Mouse (Mus musculus) neural tube, embryonic 12.5 days (tissue): ENCODE results near the gene Myo18a. TPM values are rescaled to one million over a fixed set of nuclear protein-coding genes. Genes with fewer than 3 reads are reported as not detected.

Experiments used
- ATAC-seq: fragments of 200-750 bp; cut with Nextera tagmentation; 2 replicates; pipeline ENCODE4 v1.8.0; 2017; ENCODE audit warnings: low read depth, mild to moderate bottlenecking, moderate TSS enrichment, moderate library complexity; ENCODE audit not compliant: low FRiP score
- H3K27ac ChIP-seq: fragments of 300-500 bp; sonication (generic); 2 replicates; pipeline ENCODE4 v1.5.1; 2016
- H3K27me3 ChIP-seq: fragments of 300-500 bp; sonication (generic); replicated peaks from 2 replicates; pipeline ENCODE4 v1.6.1; 2016; ENCODE audit warnings: mild to moderate bottlenecking
- H3K36me3 ChIP-seq: fragments of 300-500 bp; sonication (generic); 2 replicates; pipeline ENCODE4 v1.6.1; 2016; ENCODE audit warnings: mild to moderate bottlenecking
- H3K4me1 ChIP-seq: fragments of 300-500 bp; sonication (generic); 2 replicates; pipeline ENCODE4 v1.6.1; 2016
- H3K4me2 ChIP-seq: fragments of 300-500 bp; sonication (generic); replicated peaks from 2 replicates; pipeline ENCODE4 v1.6.1; 2016; ENCODE audit warnings: mild to moderate bottlenecking
- H3K4me3 ChIP-seq: fragments of 300-500 bp; sonication (generic); 2 replicates; pipeline ENCODE4 v1.5.1; 2016
- H3K9ac ChIP-seq: fragments of 300-500 bp; sonication (generic); 2 replicates; pipeline ENCODE4 v1.6.1; 2016; ENCODE audit warnings: mild to moderate bottlenecking
- H3K9me3 ChIP-seq: fragments of 300-500 bp; sonication (generic); 2 replicates; pipeline ENCODE4 v1.6.1; 2016; ENCODE audit warnings: mild to moderate bottlenecking
- WGBS: fragments of 180-500 bp; shearing (Covaris S2); methylation state at CpG from one replicate; pipeline ENCODE4 v1.1.7; 2016; 5-methylcytosine and 5-hydroxymethylcytosine counted together
- polyA plus RNA-seq: library from polyadenylated mRNA; unstranded; fragments of >200 nt; fragmentation: Nextera tagmentation; extraction: Ambion mirVana; gene quantifications from 2 replicates; pipeline ENCODE4 v1.2.1, GENCODE M21; 2016

Gene Myo18a
- polyA plus RNA-seq, 1 experiment from 2014 or later, result 49.5 TPM

GRCm38 (mm10) chr11:77848131-77848530 lies 85.1 kb downstream of the Myo18a start:
- WGBS, result 30% methylated on average over 5 of the region's 5 CpGs
- Histone ChIP-seq H3K27ac (no peak overlapping the region), H3K27me3 (peaks cover 11% of the 10 kb centered on the region), H3K9ac (no peak overlapping the region), H3K9me3 (no peaks in the 10 kb centered on the region), H3K4me2 (0 out of 2 replicates have a peak overlapping the region, but pooled peaks have one; percentile 14), H3K4me1 (peaks cover 46% of the 10 kb centered on the region), H3K4me3 (no peak overlapping the region), H3K36me3 (peaks cover 77% of the 10 kb centered on the region)
- no peak for ATAC-seq

GRCm38 (mm10) chr11:77849151-77849550 lies 86.1 kb downstream of the Myo18a start:
- ATAC-seq, result no peak
- peaks cover 17% of the 10 kb centered on the region for H3K27me3 ChIP-seq
- H3K9me3 ChIP-seq, result no peaks in the 10 kb centered on the region
- no peak overlapping the region for H3K27ac ChIP-seq
- H3K4me2 ChIP-seq, result no peak overlapping the region
- peaks cover 50% of the 10 kb centered on the region for H3K4me1 ChIP-seq
- H3K4me3 ChIP-seq, result no peak overlapping the region
- no peak overlapping the region; the same call in 1 of the 2 replicates for H3K9ac ChIP-seq
- WGBS, result 79% methylated on average over 7 of the region's 7 CpGs
- peaks cover 76% of the 10 kb centered on the region for H3K36me3 ChIP-seq

GRCm38 (mm10) chr11:77850401-77851244 lies 87.6 kb downstream of the Myo18a start:
- Histone ChIP-seq H3K36me3 (peaks cover 71% of the 10 kb centered on the region), H3K27ac (peak overlapping the region; percentile 74), H3K27me3 (peaks cover 17% of the 10 kb centered on the region), H3K4me3 (no peak overlapping the region), H3K9ac (no peak overlapping the region), H3K4me2 (peak overlapping the region; percentile 33), H3K4me1 (peaks cover 65% of the 10 kb centered on the region), H3K9me3 (no peaks in the 10 kb centered on the region)
- peak; percentile 75 for ATAC-seq
- WGBS, result 35% methylated on average over 24 of the region's 24 CpGs

- peaks cover 17% of the 10 kb centered on the region for H3K27me3 ChIP-seq
- H3K4me2 ChIP-seq, result peak overlapping the region; percentile 33; the same call in 1 of the 2 replicates
- peaks cover 74% of the 10 kb centered on the region for H3K4me1 ChIP-seq
- H3K4me3 ChIP-seq, result no peak overlapping the region
- H3K9me3 ChIP-seq, result no peaks in the 10 kb centered on the region
- no peak overlapping the region for H3K27ac ChIP-seq
- no peak overlapping the region for H3K9ac ChIP-seq
- peaks cover 62% of the 10 kb centered on the region for H3K36me3 ChIP-seq
- ATAC-seq, result no peak
- WGBS, result 85% methylated on average over 6 of the region's 6 CpGs
These were observed 88.5 kb downstream of the Myo18a start for GRCm38 (mm10) chr11:77851483-77852010.

GRCm38 (mm10) chr11:77852195-77852594 lies 89.1 kb downstream of the Myo18a start:
- Histone ChIP-seq H3K4me2 (no peak overlapping the region), H3K27me3 (peaks cover 19% of the 10 kb centered on the region), H3K27ac (no peak overlapping the region), H3K9ac (no peak overlapping the region), H3K9me3 (no peaks in the 10 kb centered on the region), H3K4me3 (no peak overlapping the region), H3K36me3 (peaks cover 55% of the 10 kb centered on the region), H3K4me1 (peaks cover 80% of the 10 kb centered on the region)
- 77% methylated on average over 3 of the region's 3 CpGs for WGBS
- no peak for ATAC-seq

GRCm38 (mm10) chr11:77852941-77853668 lies 90.1 kb downstream of the Myo18a start:
- H3K4me3 ChIP-seq, result no peak overlapping the region
- H3K9ac ChIP-seq, result no peak overlapping the region
- H3K9me3 ChIP-seq, result no peaks in the 10 kb centered on the region
- peaks cover 82% of the 10 kb centered on the region for H3K4me1 ChIP-seq
- no peak overlapping the region for H3K4me2 ChIP-seq
- ATAC-seq, result no peak
- H3K27ac ChIP-seq, result no peak overlapping the region
- H3K27me3 ChIP-seq, result peaks cover 28% of the 10 kb centered on the region
- peaks cover 55% of the 10 kb centered on the region for H3K36me3 ChIP-seq
- 95% methylated on average over 17 of the region's 17 CpGs for WGBS

- Histone ChIP-seq H3K9ac (no peak overlapping the region), H3K4me1 (peaks cover 82% of the 10 kb centered on the region)
- 63% methylated on average over 3 of the region's 3 CpGs for WGBS
These were observed 91.6 kb downstream of the Myo18a start for GRCm38 (mm10) chr11:77854641-77855040.

GRCm38 (mm10) chr11:77855396-77855795 lies 92.3 kb downstream of the Myo18a start:
- peaks cover 47% of the 10 kb centered on the region for H3K27me3 ChIP-seq
- H3K9ac ChIP-seq, result no peak overlapping the region
- peaks cover 57% of the 10 kb centered on the region for H3K36me3 ChIP-seq
- no peak for ATAC-seq
- peaks cover 77% of the 10 kb centered on the region for H3K4me1 ChIP-seq
- peak overlapping the region; percentile 44 for H3K27ac ChIP-seq
- H3K4me2 ChIP-seq, result 0 out of 2 replicates have a peak overlapping the region, but pooled peaks have one; percentile 1
- WGBS, result 15% methylated on average over 15 of the region's 15 CpGs
- no peaks in the 10 kb centered on the region for H3K9me3 ChIP-seq
- H3K4me3 ChIP-seq, result no peak overlapping the region

More at GRCm38 (mm10) chr11:77854641-77855040, 91.6 kb downstream of the Myo18a start:
- Histone ChIP-seq H3K27ac (peak overlapping the region; percentile 44; the same call in 1 of the 2 replicates), H3K4me3 (no peak overlapping the region), H3K27me3 (peaks cover 42% of the 10 kb centered on the region), H3K4me2 (no peak overlapping the region), H3K9me3 (no peaks in the 10 kb centered on the region), H3K36me3 (peaks cover 56% of the 10 kb centered on the region)
- ATAC-seq, result no peak

- Histone ChIP-seq H3K9ac (no peak overlapping the region), H3K27ac (peak overlapping the region; percentile 65; the same call in 1 of the 2 replicates), H3K4me3 (no peak overlapping the region), H3K9me3 (no peaks in the 10 kb centered on the region), H3K27me3 (peaks cover 58% of the 10 kb centered on the region), H3K4me2 (0 out of 2 replicates have a peak overlapping the region, but pooled peaks have one; percentile 1), H3K4me1 (peaks cover 63% of the 10 kb centered on the region), H3K36me3 (peaks cover 52% of the 10 kb centered on the region)
- WGBS, result 72% methylated on average over 6 of the region's 6 CpGs
- ATAC-seq, result no peak
These were observed 94.0 kb downstream of the Myo18a start for GRCm38 (mm10) chr11:77857089-77857488.

GRCm38 (mm10) chr11:77858589-77858988 lies 95.5 kb downstream of the Myo18a start:
- Histone ChIP-seq H3K9ac (peak overlapping the region; percentile 38; the same call in 1 of the 2 replicates), H3K4me2 (no peak overlapping the region), H3K4me3 (no peak overlapping the region), H3K9me3 (no peaks in the 10 kb centered on the region), H3K36me3 (peaks cover 44% of the 10 kb centered on the region), H3K27ac (no peak overlapping the region), H3K4me1 (peaks cover 59% of the 10 kb centered on the region), H3K27me3 (peaks cover 55% of the 10 kb centered on the region)
- ATAC-seq, result no peak
- 27% methylated on average over 9 of the region's 9 CpGs for WGBS

GRCm38 (mm10) chr11:77860947-77861346 lies 97.9 kb downstream of the Myo18a start:
- no peak overlapping the region for H3K4me2 ChIP-seq
- H3K36me3 ChIP-seq, result peaks cover 41% of the 10 kb centered on the region
- H3K27me3 ChIP-seq, result peaks cover 59% of the 10 kb centered on the region
- peaks cover 45% of the 10 kb centered on the region for H3K4me1 ChIP-seq
- ATAC-seq, result no peak
- H3K9ac ChIP-seq, result no peak overlapping the region
- no peak overlapping the region for H3K27ac ChIP-seq
- 80% methylated on average over 9 of the region's 9 CpGs for WGBS
- H3K4me3 ChIP-seq, result no peak overlapping the region
- H3K9me3 ChIP-seq, result no peaks in the 10 kb centered on the region

GRCm38 (mm10) chr11:77862887-77863286 lies 99.8 kb downstream of the Myo18a start:
- ATAC-seq, result no peak
- no peak overlapping the region for H3K27ac ChIP-seq
- peaks cover 44% of the 10 kb centered on the region for H3K4me1 ChIP-seq
- peaks cover 35% of the 10 kb centered on the region for H3K36me3 ChIP-seq
- H3K4me2 ChIP-seq, result no peak overlapping the region
- H3K9ac ChIP-seq, result no peak overlapping the region
- no peaks in the 10 kb centered on the region for H3K9me3 ChIP-seq
- no peak overlapping the region for H3K4me3 ChIP-seq
- WGBS, result 78% methylated on average over 7 of the region's 7 CpGs
- peaks cover 57% of the 10 kb centered on the region for H3K27me3 ChIP-seq
